Mouse (Mus musculus): Measurements from ENCODE around the gene Mcat.

The Mcat gene

GRCm38 (mm10) chr15:83535890-83536231 lies 27.7 kb downstream of the Mcat start:
- DNase-seq (ENCODE audit: low spot score), result no peak

- no peak for DNase-seq (ENCODE audit: low spot score)
These were observed 28.4 kb downstream of the Mcat start for GRCm38 (mm10) chr15:83534960-83535889.

DNA sequence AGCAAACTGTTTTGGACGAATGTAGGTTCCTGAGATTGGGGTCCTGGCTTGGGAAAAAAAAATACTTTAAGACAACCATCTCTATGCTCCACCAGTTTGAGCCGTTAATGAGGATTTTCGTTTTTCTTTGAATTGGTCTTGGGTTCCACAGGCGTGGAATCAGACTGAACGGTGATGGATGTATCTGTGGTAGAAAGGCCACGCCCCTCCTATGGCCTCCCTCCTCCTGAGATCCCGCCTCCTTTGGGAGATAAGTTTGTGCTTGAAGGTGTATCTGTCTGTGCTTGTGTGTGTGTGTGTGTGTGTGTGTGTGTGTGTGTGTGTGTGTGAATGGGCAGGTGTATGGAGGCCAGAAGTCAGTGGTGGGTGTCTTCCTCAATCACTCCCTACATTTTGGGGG lies 31.0 kb downstream of the Mcat start:
- no peak for DNase-seq (ENCODE audit: low spot score)

DNA sequence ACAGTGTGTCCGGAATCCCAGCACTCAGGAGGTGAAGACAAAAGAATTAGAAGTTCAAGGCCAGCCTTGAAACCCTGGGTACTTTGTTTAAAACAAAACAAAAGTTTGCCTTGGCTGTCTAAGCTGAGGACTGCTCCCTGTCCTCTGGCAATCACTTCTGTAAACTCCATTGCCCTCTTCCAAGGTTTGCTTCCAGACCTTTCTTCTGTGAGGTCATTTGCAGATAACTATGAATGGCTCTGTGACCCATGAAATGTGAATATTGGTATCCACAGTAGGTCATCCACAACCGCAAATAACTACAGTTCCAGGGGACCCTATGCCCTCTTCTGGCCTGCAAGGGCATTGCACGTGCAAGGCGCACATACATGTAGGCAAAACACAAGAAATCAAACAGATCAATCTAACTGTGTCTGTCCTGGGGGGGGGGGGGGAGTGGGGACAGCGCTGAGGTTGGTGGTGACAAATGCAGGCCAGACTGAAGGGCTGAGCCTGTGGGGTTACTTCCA lies 31.6 kb downstream of the Mcat start:
- DNase-seq (ENCODE audit: low spot score), result no peak

DNA sequence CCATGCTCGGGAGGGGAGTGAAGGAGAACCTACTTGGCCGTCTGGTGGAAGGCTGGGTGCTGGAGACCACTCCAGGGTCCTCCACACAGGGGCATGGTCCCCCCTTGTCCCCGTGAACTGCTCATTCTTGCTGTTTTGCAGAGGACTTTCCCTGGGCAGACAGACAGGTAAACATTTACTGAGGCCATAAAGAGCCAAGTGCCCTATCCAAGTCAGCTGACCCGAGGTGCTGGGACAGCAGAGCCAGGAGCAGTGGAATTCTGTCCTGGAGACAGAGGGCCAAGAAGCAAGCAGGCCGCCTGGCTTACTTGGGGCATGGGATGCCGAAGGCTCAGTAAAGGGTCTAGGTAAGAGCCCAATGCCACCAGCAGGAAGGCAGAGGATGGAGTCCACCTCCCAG lies 32.9 kb downstream of the Mcat start:
- no peak for DNase-seq (ENCODE audit: low spot score)

DNA sequence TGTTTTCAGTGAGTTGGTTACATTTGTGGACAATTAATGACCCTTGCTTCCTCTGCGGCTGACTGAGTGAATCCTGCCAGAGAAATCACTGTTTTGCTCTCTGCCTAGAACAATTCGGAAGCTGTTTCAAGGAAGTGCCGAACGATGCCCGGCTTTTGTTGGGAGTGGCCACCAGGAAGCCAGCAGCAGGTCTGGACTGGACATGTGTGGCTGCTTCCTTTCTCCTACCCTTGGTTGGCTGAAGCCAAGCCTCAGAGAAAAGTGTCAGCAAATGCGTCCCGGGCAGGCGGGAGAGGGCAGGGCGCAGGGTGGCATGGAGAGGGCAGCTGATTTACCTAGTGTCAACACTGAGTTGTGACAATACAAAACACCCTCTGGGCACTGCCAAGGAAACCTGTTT lies 33.4 kb downstream of the Mcat start:
- DNase-seq (ENCODE audit: low spot score), result no peak

DNA sequence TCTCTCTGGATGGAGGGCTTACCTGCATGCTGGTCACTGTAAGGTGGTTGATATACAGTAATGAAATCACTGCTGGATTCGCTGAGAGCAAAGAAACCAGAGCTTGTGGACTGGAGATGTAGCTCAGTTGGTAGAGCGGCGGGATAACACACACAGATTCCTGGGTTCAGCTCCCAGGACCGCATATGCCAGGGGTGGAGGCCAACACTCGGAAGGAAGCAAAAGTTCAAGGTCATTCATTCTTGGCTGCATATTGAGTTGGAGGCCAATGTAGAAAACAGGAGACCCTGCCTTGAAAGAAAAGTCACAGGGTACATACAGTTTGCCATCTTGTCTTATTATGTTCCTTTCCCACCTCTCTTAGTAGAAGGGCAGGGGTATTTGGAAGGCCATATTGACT lies 33.8 kb downstream of the Mcat start:
- no peak for DNase-seq (ENCODE audit: low spot score)

DNA sequence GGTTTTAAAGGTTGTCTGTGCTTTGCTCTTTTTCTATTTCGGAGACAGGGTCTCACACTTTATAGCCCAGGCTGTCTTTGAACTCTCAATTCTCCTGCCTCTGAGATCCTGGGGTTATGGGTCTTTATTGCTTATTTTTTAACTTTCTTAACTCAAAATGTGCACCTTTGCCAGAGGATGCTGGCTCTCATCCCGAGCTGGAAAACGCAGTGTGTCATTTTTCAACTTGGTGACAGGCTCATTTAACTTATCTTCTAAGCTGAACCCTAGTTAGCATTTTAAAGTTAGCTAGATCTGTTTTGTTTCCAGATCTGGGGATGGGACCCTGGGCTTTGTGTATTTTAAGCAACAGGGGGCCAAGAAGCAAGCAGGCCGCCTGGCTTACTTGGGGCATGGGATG lies 34.7 kb downstream of the Mcat start:
- DNase-seq (ENCODE audit: low spot score), result no peak

DNA sequence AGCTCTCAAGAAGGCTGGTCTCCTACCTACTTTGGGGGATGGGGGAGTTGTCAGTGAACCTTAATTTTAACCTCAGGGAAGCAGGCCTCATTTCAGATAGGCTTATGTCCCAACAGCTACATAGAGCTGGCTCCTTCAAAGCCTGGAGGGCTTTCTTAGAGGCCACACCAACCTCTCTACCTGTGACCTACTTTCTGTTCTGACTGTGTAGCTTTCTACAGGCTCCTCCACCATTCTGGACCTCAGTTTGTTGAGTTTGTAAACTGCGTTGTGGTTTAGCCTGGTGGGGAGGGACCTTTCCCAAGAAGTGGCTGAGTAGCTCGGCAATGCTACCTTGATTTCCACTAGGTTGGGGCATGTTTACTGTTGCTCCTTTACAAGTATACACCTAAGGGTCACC lies 35.8 kb downstream of the Mcat start:
- DNase-seq (ENCODE audit: low spot score), result no peak

- DNase-seq (ENCODE audit: low spot score), result no peak
These were observed 36.5 kb downstream of the Mcat start for GRCm38 (mm10) chr15:83527092-83527437.

- no peak for DNase-seq (ENCODE audit: low spot score)
These were observed 37.0 kb downstream of the Mcat start, which contains the start of gene Bik for GRCm38 (mm10) chr15:83526424-83527091. Bik (plus strand) TSS chr15:83526862.

DNA sequence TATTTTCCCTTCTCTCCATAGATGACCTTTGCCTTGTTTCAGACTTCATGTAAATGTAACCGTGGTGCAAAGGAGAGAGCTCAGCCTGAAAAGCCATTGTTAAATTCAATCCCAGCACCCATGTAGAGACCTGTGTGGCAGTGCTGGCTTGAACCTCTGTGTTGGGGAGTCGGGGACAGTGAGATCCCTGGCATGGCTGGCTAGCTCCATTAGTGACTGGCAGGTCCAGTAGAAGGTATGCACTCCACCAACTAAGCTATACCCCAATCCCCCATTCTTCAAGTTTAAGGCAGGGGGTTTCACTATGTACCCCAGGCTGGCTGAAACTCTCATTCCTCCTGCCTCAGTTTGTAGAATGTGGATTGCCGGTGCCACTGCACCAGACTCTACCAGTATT lies 39.3 kb downstream of the Mcat start:
- no peak for DNase-seq (ENCODE audit: low spot score)

DNA sequence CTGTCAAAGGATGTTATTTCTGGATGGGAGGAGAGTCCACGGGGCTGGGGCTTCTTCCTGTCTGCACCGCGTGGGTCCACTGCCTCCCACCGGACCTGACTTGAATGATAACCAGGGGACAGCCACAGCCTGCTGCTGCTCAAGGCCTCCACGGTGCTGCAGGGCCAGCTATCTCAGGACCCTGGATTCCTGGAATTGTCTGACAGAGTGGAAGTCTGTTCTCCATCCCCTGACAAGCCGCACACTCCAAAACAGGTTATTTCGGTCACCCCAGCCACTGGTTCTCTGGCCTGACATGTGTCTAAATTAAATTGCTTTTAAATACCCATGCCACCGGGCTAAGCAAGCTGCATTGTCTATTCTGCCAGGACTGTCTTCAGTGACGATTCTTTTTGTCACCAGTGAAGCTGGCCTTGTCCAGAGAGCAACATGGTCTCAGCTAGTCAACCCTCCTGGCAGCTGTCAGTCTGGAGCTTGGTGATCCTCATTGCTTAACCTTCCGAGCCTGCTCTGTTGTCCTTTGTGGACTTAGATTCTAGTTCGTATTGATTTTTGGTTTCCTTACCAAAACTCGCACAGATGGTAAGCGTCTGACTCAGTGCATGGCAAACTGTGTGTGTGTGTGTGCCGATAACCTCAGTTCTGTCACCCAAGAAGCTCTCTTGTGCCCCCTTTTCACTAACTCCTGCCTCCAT lies 39.8 kb downstream of the Mcat start:
- DNase-seq (ENCODE audit: low spot score), result no peak

- DNase-seq (ENCODE audit: low spot score), result no peak
These were observed 40.4 kb downstream of the Mcat start for GRCm38 (mm10) chr15:83523196-83523595.

GRCm38 (mm10) chr15:83520861-83521382 lies 42.7 kb downstream of the Mcat start:
- no peak for DNase-seq (ENCODE audit: low spot score)

DNA sequence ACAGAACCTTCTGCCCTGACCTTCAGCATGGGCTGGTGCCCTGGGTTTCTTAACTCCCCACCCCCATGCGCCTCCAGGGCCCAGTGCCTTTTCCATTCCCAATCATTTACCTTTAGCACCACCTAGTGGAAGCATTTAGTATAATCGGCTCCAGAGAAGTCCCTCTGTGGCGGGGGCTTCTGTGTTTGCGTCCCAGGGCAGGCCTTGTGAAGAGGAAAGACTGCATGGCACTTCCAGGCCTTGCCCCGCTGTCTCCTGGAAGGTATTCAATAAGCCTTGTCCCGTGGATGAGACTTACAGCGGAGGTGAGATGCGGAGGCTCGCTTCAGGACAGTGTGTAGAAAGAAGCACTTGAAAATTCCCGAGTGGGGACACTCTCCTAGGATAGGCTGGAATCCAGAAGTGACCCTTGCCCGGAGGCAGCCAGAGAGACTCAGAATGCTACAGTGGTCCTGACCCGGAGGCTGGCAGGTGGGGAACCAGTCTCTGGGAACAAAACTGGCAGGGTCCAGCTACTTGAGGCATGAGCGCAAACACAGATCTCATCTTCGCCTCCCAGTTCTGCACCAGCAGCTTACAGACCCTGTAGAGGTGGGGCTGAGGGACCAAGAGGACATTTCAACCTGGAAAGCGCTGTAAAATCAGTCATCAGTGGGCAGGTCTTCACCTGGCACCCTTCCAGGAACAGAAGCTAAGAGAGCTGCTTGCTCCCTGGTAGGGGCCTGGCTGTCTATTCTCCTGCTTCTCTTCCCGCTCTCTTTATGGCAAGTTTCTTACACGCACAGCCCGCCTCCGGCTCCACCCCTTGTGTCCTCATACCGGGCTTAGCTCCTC lies 45.2 kb downstream of the Mcat start:
- peak; percentile 71 for DNase-seq (ENCODE audit: low spot score)

- DNase-seq (ENCODE audit: low spot score), result no peak
These were observed 48.6 kb downstream of the Mcat start for GRCm38 (mm10) chr15:83515018-83515417.

DNA sequence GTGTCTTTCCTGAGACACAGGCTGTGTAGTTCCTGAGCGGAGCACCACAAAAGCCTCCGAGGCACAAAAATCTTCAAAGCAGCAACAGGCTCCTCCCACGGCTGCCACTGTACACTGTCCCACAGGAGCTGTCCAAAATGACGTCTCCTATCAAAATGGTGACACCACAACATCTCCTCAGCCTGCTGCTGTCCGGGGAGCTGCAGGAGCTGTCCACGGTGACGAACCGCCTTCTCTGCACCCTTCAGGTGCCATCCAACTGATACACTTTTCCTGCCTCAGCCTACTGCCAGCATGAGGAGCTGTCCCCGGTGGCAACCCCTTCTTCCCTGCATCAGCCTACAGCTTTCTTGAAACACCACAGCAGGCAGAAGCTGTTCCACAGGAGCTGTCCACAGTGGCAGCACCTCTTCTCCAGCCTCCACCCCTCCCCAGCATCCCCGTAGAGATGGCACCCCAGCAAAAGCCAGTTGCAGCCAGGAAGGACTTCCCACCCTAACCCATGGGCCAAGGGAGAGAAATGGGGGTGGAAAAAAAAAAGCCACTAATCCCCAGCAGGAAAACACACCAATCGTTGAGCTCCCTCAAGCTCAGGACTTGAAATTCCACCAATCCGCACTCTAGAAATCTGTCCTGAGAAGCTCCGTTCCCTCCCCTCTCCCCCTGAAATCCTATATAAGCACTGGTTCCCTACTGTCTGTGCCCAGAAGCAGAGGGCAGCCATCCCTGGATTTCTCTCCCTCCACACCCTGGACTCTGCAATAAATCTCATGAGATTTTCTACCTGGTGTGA lies 50.9 kb downstream of the Mcat start:
- DNase-seq (ENCODE audit: low spot score), result no peak

DNA sequence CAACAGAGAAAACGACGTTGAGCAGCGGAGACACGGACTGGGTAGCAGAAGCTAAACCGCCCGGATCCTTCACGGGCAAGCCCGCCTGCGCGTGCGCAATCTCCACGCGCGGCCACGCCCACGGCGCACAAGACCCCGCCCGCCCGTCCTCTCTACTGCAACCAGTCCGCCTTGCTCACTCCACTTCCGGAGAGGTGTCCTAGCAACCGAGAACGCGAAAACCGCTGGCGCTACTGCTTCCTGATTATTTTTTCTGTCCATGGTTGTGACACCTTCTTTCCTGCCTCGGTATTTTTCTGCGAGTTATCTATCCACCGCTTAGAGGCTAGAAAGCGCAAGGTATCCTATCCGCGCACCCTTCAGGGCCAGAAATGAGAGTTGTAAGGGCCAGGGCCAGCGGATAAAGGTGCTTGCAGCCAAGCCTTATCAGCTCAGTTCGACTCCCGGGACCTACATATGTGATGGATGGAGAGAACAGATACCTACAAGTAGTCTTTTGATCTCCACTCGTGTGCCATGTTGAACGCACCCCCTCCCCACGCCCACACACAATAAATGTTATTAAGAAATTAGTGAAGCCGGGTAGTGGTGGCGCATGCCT lies 52.7 kb downstream of the Mcat start, which contains the start of gene Ttll1:
TSS of gene Ttll1 (minus strand) at position 89 of the 601 bp plus-strand sequence.
- peak; percentile 95 for DNase-seq (ENCODE audit: low spot score)

Data from layer of hippocampus, adult 11-12 months (tissue).